Mouse (Mus musculus) hindbrain, embryonic 14.5 days (tissue): Measurements from ENCODE around the gene Olfr315. TPM values are rescaled to one million over a fixed set of nuclear protein-coding genes. Genes with fewer than 3 reads are reported as not detected.
A peak's percentile ranks its signal among the peaks of the same experiment; 100 is the strongest.

Source experiments
- ATAC-seq: fragments of 200-750 bp; cut with Nextera tagmentation; 2 replicates; pipeline ENCODE4 v1.8.0; 2017; ENCODE audit warnings: moderate number of reproducible peaks, mild to moderate bottlenecking, moderate TSS enrichment, moderate library complexity; ENCODE audit not compliant: low FRiP score
- DNase-seq: peaks from one replicate; pipeline ENCODE4 v3.0.0-alpha.2; 2015; ENCODE audit warnings: low spot score
- H3K27ac ChIP-seq: fragments of 300-500 bp; sonication (generic); 2 replicates; pipeline ENCODE4 v1.5.1; 2014; ENCODE audit warnings: mild to moderate bottlenecking, moderate library complexity
- H3K27me3 ChIP-seq: fragments of 300-500 bp; sonication (generic); 2 replicates; pipeline ENCODE4 v1.6.1; 2014; ENCODE audit warnings: mild to moderate bottlenecking, low read length, mixed read lengths; ENCODE audit not compliant: control insufficient read depth, insufficient read depth
- H3K36me3 ChIP-seq: fragments of 300-500 bp; sonication (generic); replicated peaks from 2 replicates; pipeline ENCODE4 v1.6.1; 2014; ENCODE audit not compliant: control insufficient read depth, insufficient read depth
- H3K4me1 ChIP-seq: fragments of 300-500 bp; sonication (generic); replicated peaks from 2 replicates; pipeline ENCODE4 v1.6.1; 2014; ENCODE audit warnings: antibody characterized with exemption, low read length, mixed read lengths; ENCODE audit not compliant: control insufficient read depth, insufficient read depth
- H3K4me2 ChIP-seq: fragments of 300-500 bp; sonication (generic); replicated peaks from 2 replicates; pipeline ENCODE4 v1.6.1; 2014; ENCODE audit warnings: mild to moderate bottlenecking, moderate library complexity
- H3K4me3 ChIP-seq: fragments of 300-500 bp; sonication (generic); replicated peaks from 2 replicates; pipeline ENCODE4 v1.5.1; 2014; ENCODE audit warnings: mild to moderate bottlenecking, low read length
- H3K9ac ChIP-seq: fragments of 300-500 bp; sonication (generic); 2 replicates; pipeline ENCODE4 v1.6.1; 2014
- H3K9me3 ChIP-seq: fragments of 300-500 bp; sonication (generic); 2 replicates; pipeline ENCODE4 v1.6.1; 2016; ENCODE audit warnings: low read length; ENCODE audit not compliant: control insufficient read depth
- WGBS: fragments of 180-500 bp; shearing (Covaris S2); extraction: QIAGEN DNeasy Blood & Tissue Kit; methylation state at CpG from one replicate; pipeline ENCODE4 v1.1.7; 2014; 5-methylcytosine and 5-hydroxymethylcytosine counted together
- polyA plus RNA-seq: library from polyadenylated mRNA; unstranded; fragments of >200 nt; fragmentation: Nextera tagmentation; extraction: Ambion mirVana; gene quantifications from 2 replicates; pipeline ENCODE4 v1.2.1, GENCODE M21; 2014

Olfr315 gene
- polyA plus RNA-seq, 1 experiment from 2014 or later = not detected

GRCm38 (mm10) chr11:58787651-58788050 is 14.7 kb downstream of the Olfr315 start:
- no peak overlapping the region for H3K27ac ChIP-seq
- H3K9ac ChIP-seq = no peak overlapping the region
- H3K9me3 ChIP-seq = no peaks in the 10 kb centered on the region
- DNase-seq (no peak), ATAC-seq (no peak)
- H3K4me2 ChIP-seq = no peak overlapping the region
- no peaks in the 10 kb centered on the region for H3K27me3 ChIP-seq
- no peak overlapping the region for H3K4me3 ChIP-seq
- H3K36me3 ChIP-seq = no peaks in the 10 kb centered on the region
- 88% methylated on average over 10 of the region's 10 CpGs for WGBS
- H3K4me1 ChIP-seq = peaks cover 8% of the 10 kb centered on the region; the same call in 1 of the 2 replicates

GRCm38 (mm10) chr11:58788346-58788745 is 15.4 kb downstream of the Olfr315 start:
- 80% methylated on average over 8 of the region's 8 CpGs for WGBS
- no peak overlapping the region for H3K9ac ChIP-seq

GRCm38 (mm10) chr11:58789532-58789931 is 16.5 kb downstream of the Olfr315 start:
- H3K27me3 ChIP-seq = no peaks in the 10 kb centered on the region
- WGBS = 21% methylated on average over 3 of the region's 3 CpGs
- H3K9me3 ChIP-seq = no peaks in the 10 kb centered on the region
- H3K4me2 ChIP-seq = no peak overlapping the region
- H3K4me3 ChIP-seq = no peak overlapping the region
- no peak overlapping the region for H3K27ac ChIP-seq
- H3K4me1 ChIP-seq = peaks cover 8% of the 10 kb centered on the region; the same call in 1 of the 2 replicates
- H3K9ac ChIP-seq = peak overlapping the region; percentile 45; the same call in 1 of the 2 replicates
- no peak for ATAC-seq
- peak; percentile 38 for DNase-seq
- no peaks in the 10 kb centered on the region for H3K36me3 ChIP-seq

More at GRCm38 (mm10) chr11:58788346-58788745, 15.4 kb downstream of the Olfr315 start:
- no peak overlapping the region for H3K27ac ChIP-seq
- H3K9me3 ChIP-seq = no peaks in the 10 kb centered on the region
- ATAC-seq = no peak
- no peaks in the 10 kb centered on the region for H3K27me3 ChIP-seq
- no peak for DNase-seq
- H3K4me3 ChIP-seq = no peak overlapping the region
- peaks cover 8% of the 10 kb centered on the region; the same call in 1 of the 2 replicates for H3K4me1 ChIP-seq
- no peak overlapping the region for H3K4me2 ChIP-seq
- no peaks in the 10 kb centered on the region for H3K36me3 ChIP-seq

GRCm38 (mm10) chr11:58790053-58790452 is 17.1 kb downstream of the Olfr315 start:
- H3K27ac ChIP-seq = no peak overlapping the region
- 60% methylated on average over 2 of the region's 2 CpGs for WGBS
- H3K36me3 ChIP-seq = no peaks in the 10 kb centered on the region
- no peaks in the 10 kb centered on the region for H3K27me3 ChIP-seq
- no peak overlapping the region for H3K4me2 ChIP-seq
- DNase-seq = no peak
- H3K9ac ChIP-seq = no peak overlapping the region
- ATAC-seq = no peak
- H3K4me3 ChIP-seq = no peak overlapping the region
- H3K4me1 ChIP-seq = peaks cover 8% of the 10 kb centered on the region; the same call in 1 of the 2 replicates
- H3K9me3 ChIP-seq = no peaks in the 10 kb centered on the region

- no peaks in the 10 kb centered on the region for H3K9me3 ChIP-seq
- DNase-seq = no peak
- H3K4me2 ChIP-seq = no peak overlapping the region
- H3K27me3 ChIP-seq = no peaks in the 10 kb centered on the region
- WGBS = 83% methylated on average over 6 of the region's 6 CpGs
- H3K4me1 ChIP-seq = peaks cover 8% of the 10 kb centered on the region; the same call in 1 of the 2 replicates
- no peak for ATAC-seq
- H3K9ac ChIP-seq = no peak overlapping the region
- H3K36me3 ChIP-seq = no peaks in the 10 kb centered on the region
- no peak overlapping the region for H3K4me3 ChIP-seq
- H3K27ac ChIP-seq = no peak overlapping the region
These were observed 17.7 kb downstream of the Olfr315 start for GRCm38 (mm10) chr11:58790646-58791045.

- H3K9me3 ChIP-seq = no peaks in the 10 kb centered on the region
- no peaks in the 10 kb centered on the region for H3K27me3 ChIP-seq
- DNase-seq = no peak
- WGBS = 84% methylated on average over 2 of the region's 2 CpGs
- no peak for ATAC-seq
- H3K36me3 ChIP-seq = no peaks in the 10 kb centered on the region
- H3K4me2 ChIP-seq = no peak overlapping the region
- H3K9ac ChIP-seq = no peak overlapping the region
- no peak overlapping the region for H3K27ac ChIP-seq
- H3K4me3 ChIP-seq = no peak overlapping the region
- H3K4me1 ChIP-seq = no peaks in the 10 kb centered on the region
These were observed 22.9 kb downstream of the Olfr315 start for GRCm38 (mm10) chr11:58795856-58796255.

- Histone ChIP-seq H3K9me3 (no peaks in the 10 kb centered on the region), H3K9ac (no peak overlapping the region), H3K4me3 (no peak overlapping the region), H3K27me3 (no peaks in the 10 kb centered on the region), H3K27ac (no peak overlapping the region), H3K36me3 (no peaks in the 10 kb centered on the region), H3K4me2 (no peak overlapping the region), H3K4me1 (peaks cover 5% of the 10 kb centered on the region)
- DNase-seq = no peak
- ATAC-seq = no peak
- 78% methylated on average over 7 of the region's 7 CpGs for WGBS
These were observed 23.9 kb downstream of the Olfr315 start for GRCm38 (mm10) chr11:58796850-58797249.

GRCm38 (mm10) chr11:58799747-58800146 is 26.8 kb downstream of the Olfr315 start:
- Histone ChIP-seq H3K27ac (no peak overlapping the region), H3K36me3 (no peaks in the 10 kb centered on the region), H3K4me1 (peaks cover 10% of the 10 kb centered on the region), H3K9ac (no peak overlapping the region), H3K9me3 (no peaks in the 10 kb centered on the region), H3K4me3 (no peak overlapping the region), H3K4me2 (no peak overlapping the region), H3K27me3 (no peaks in the 10 kb centered on the region)
- ATAC-seq (no peak), DNase-seq (no peak)
- WGBS = 85% methylated on average over 5 of the region's 5 CpGs

- 24% methylated on average over 14 of the region's 14 CpGs for WGBS
- H3K36me3 ChIP-seq = no peaks in the 10 kb centered on the region
- H3K9ac ChIP-seq = 0 out of 2 replicates have a peak within 1 kb of the TSS, but pooled peaks have one; percentile 20
- no peak within 1 kb of the TSS for H3K27ac ChIP-seq
- H3K4me2 ChIP-seq = peak within 1 kb of the TSS; percentile 35
- H3K9me3 ChIP-seq = no peaks in the 10 kb centered on the region
- peaks cover 10% of the 10 kb centered on the region for H3K4me1 ChIP-seq
- ATAC-seq (peak; percentile 31; the same call in 1 of the 2 replicates), DNase-seq (no peak)
- no peaks in the 10 kb centered on the region for H3K27me3 ChIP-seq
- H3K4me3 ChIP-seq = no peak within 1 kb of the TSS
These were observed 28.7 kb downstream of the Olfr315 start, which contains the start of gene Fam183b for GRCm38 (mm10) chr11:58801558-58802228. Gene Fam183b (minus strand): TSS chr11:58801960.
